Mouse (Mus musculus) ES-Bruce4 (cell line): ENCODE results near the gene Pde7b.

Experiments used
- CTCF ChIP-seq: IDR thresholded peaks from one replicate; pipeline ENCODE4 v1.8.1; 2011; ENCODE audit warnings: low read depth, low read length
- EP300 ChIP-seq: IDR thresholded peaks from 2 replicates; pipeline ENCODE4 v1.6.1; 2011; ENCODE audit warnings: low read depth, low read length; ENCODE audit not compliant: insufficient read depth

DNA sequence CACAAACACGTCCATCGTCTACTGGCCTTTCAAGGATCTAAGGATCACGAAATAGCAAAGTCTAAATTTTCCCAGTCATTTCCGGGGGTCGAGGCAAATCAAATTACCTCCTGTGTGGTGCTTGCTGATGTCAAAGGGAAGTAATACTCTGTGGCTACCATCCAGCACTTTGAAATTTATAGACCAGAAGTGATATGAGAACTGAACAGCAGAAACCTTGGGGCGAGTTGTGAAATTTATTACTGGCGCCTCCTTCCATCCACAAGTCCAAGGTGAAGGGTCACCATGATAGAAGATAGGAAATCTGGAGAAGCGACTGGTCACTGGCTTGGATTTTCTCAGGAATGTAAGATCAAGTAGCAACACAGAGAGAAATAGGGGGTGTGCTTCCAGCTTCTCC is 246.4 kb downstream of the Pde7b start:
- no peak for TF ChIP-seq EP300
- TF ChIP-seq CTCF = no peak
